Mouse (Mus musculus) E14TG2a.4 (cell line): ENCODE measurements around the gene Herc2.

ENCODE experiments used
- CTCF ChIP-seq: conservative IDR thresholded peaks from 2 replicates; pipeline ENCODE4 v1.5.1; 2014; ENCODE audit warnings: low read length
- NANOG ChIP-seq: IDR thresholded peaks from 2 replicates; pipeline ENCODE4 v1.6.1; 2014; ENCODE audit warnings: borderline replicate concordance, low read length, mixed read lengths

- TF ChIP-seq CTCF (no peak), NANOG (no peak)
These were observed 33.0 kb downstream of the Herc2 start for GRCm38 (mm10) chr7:56083034-56083433.
